Mouse (Mus musculus) heart, adult 11 months (tissue): ENCODE measurements at regions not wholly inside any gene's neighbourhood (a gene's known extent, or its start where the extent isn't known, plus 50 kb on each side); places are given as distances from the start of the nearest gene placed in this dataset.
A peak's percentile ranks its signal among the peaks of the same experiment; 100 is the strongest.

Experiments used
- DNase-seq: peaks from one replicate; pipeline ENCODE4 v3.0.0; 2022

GRCm38 (mm10) chr1:90268131-90268691 is 64.4 kb downstream of the Ackr3 start:
- no peak for DNase-seq

- no peak for DNase-seq
These were observed 65.2 kb downstream of the Ackr3 start for GRCm38 (mm10) chr1:90268951-90269350.

DNA sequence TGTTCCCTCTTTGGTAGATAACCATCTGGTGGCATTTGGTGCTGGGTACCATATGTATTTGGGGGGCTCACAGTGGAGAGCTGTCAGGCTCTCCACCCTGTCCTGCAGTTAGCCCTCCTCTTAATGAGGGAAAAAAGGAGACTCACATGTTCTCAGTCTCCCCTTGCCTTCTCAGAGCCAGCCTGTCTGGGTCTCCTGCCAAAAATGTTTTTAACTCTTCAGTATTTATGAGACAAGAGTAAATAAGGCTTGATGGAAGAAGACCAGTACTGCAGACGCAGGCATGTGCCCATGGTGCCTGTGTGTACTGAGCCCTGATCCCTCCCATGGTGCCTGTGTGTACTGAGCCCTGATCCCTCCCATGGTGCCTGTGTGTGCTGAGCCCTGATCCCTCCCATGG is 66.1 kb downstream of the Ackr3 start:
- no peak for DNase-seq

GRCm38 (mm10) chr1:90271326-90271725 is 67.5 kb downstream of the Ackr3 start:
- no peak for DNase-seq

- DNase-seq, result no peak
These were observed 68.6 kb downstream of the Ackr3 start for GRCm38 (mm10) chr1:90272411-90272810.

- DNase-seq, result no peak
These were observed 69.2 kb downstream of the Ackr3 start for GRCm38 (mm10) chr1:90272830-90273628.

DNA sequence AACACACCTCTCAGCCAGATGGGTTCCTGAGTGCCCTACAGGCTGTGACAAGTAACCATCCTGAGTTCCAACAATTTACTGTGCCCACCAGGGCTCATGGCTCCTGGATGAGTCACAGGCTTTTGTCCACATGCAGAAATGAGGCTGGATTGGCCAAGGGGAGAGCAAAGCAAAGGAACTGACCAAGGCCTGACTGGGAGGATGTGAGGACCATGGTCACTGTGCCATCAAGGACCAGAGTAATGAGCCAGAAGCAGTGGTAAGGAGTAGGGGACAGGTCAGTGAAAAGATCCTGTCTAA is 69.8 kb downstream of the Ackr3 start:
- no peak for DNase-seq

- DNase-seq, result no peak
These were observed 71.3 kb downstream of the Ackr3 start for GRCm38 (mm10) chr1:90274968-90275651.

DNA sequence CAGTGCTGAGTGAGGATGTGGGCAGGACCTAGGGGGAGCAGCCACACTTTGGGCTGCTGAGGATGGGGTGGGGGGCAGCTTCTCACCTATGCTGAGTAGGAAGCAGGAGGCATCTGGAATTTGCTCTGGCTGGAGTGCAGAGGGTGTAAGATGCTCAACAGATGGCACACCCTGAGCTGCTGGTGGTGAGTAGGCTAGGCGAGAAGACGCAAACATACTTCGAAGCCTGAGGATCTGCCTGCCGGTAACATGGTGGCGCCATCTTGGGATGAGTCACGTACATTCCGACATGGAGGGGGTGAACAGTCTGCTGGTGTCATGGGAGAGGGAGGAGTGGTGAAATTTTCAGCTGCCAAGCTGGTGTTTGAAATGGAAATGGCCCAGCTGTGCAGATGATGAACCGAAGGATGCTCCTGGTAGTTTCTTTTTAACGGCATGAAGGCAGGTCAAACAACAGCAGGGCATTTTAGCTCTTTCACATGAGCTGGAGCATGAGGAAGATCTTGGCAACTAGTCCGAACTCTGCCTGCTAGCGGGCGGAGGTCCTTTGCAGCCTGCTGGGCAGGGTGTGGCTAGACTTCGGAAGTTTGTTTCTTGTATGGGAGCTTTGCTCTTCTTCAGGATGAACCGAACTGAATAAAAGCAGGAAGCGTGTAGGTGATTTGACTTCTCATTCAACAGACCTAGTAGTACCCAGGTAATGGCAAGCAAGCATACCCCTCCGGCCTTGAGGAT is 72.2 kb downstream of the Ackr3 start:
- DNase-seq, result peak; percentile 91

- DNase-seq, result no peak
These were observed 73.9 kb downstream of the Ackr3 start for GRCm38 (mm10) chr1:90277486-90278255.

GRCm38 (mm10) chr1:90279066-90279839 is 75.5 kb downstream of the Ackr3 start:
- DNase-seq, result no peak

DNA sequence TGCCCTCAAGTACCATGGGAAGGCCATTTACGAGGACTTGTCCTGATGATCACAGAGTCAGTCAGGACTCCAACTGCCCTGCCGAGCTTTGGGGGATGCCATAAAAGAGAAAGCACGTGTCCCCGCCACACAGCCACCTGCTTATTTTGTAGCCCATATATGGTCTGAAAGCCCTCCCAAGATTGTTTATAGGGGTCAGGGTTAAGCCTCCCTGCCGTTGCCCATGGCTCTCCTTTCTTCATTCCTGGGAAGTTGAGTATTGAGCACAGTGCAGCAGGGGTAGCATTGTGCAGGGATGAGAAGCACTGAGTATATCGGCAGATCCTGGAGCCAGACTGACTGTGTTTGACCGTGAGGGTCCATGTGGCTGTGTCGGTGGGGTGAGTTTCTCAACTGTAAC is 76.4 kb downstream of the Ackr3 start:
- DNase-seq, result no peak

DNA sequence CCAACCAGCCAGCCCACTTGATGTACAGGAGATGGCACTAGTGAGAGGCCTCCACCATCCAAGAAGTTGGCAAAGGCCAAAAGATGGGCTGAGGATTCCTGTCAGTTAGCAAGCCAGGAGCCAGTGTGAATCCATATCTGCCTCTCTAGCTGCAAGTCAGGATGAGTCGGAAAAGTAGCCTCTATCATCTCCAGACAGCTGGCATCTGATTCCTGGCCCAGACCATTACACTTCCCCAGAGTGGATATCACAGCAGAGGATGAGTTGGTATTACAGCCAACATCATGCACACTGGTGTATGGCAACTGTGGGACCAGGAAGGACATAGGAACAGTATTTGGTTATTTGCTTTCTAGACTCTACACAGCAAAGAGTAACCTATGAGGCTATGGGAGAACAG is 77.5 kb downstream of the Ackr3 start:
- no peak for DNase-seq

DNA sequence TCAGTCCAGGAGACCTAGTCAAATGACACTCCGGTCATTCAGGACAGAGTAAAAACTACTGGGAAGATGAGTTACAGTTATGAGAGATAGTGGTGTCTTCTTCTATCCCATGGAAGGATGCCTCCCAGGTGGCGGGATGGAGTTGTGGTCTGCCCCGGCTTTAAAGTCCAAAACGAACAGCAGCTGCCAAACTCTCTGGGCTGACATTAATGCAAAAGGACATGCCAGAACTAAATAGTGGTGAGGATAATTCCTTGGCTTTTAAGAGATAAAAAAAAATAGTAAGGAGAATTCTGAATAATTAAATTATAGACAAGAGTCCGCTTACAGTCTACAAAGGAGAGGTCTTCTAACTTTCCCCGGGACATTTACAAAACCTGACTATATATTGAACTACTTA is 78.2 kb downstream of the Ackr3 start:
- DNase-seq, result no peak

DNA sequence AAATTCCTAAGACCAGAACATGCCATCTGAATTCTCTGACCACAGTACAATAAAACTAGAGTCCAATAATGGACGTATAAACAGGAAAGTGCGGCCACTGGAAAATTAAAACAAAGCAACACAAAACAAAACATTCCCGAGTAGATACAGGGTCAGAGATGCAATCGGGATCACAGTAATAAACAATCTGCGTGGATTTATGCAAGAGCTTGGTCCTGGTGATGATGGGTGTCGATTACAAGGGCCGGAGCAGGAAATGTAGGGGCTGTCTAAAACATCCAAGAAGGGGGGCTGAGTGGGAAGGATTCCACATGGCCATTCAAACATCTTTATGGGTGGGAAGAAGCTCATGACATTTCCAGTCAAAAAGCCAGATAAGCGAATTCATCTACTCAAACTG is 78.6 kb downstream of the Ackr3 start:
- no peak for DNase-seq

DNA sequence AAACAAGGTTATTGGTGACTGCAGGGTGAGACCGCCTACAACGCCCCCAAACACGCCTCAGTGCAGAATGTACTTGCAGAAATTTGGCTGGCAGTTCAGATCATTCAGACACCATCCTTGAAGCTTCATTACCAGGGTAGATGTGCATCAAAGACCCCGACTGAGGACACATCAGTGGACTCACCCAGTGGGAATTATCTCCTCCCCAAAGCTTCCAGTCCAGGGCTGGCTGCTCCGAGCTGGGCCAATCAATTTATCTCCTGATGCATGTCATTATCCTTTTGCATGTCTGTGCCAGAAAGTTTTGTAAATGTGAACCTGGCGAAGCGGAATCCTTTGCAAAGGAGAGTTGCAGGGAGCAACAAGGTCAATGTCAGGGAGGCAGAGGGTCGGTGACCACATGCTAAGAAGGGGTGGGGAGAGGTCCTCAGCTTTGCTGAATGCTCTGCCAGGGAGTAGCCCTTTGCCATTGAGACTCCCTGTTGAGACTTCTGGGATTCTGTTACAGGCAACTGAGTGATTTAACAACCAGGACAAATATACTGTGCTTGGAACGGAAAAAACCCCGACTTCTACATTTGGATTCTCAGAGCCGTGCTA is 79.5 kb downstream of the Ackr3 start:
- DNase-seq, result no peak

DNA sequence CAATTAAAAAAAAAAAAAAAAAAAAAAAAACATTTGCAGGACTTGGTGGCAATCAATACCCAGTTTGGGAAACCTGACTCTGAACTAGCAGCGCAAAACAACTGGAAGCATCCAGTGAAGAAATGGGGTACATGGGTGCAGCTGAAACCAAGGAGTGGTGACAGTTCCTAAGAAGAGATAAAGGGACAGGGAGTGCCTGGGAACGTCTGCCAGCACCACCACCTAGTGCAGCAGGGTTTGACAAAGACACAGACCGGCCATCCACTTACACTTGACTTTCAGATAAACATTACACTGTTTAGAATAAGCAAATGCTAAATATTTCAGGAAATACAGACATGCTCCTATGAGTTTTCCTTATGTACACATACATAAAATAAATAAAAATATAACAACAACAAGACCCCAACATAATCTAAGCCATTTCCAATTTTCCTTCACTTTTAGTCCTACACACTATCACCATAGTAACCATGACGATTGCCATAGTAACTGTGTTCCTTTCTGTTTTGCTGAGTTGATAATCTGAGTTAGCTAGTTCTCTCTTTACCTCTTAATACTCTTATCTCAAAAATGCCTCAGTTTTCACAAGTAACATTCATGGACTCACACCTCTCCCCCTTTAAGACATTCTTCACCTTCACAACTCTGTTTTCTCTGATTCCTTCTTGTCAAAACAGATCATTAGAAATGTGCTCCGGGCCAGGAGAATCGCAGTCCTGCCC is 80.3 kb downstream of the Ackr3 start:
- DNase-seq, result no peak

DNA sequence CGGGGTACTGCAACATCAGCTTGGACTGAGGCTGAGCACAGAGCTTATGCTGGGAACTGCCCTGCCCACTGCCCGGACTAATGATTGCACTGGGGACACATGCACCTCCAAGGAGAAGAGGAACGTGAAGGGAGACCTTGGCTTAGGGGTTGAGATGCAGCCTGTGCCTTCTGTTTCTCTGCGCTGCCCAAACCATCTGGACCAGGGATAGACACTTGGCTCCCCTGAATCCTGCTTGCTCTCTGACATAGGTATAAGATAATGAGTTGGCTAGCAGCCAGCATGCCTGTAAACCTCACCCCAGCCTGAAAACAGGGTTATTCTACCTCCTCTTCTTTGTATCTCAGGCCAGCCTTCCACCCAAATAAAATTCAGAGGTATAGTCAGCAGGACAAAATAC is 81.5 kb downstream of the Ackr3 start:
- DNase-seq, result no peak

GRCm38 (mm10) chr1:90287251-90287650 is 83.5 kb downstream of the Ackr3 start:
- DNase-seq, result no peak

DNA sequence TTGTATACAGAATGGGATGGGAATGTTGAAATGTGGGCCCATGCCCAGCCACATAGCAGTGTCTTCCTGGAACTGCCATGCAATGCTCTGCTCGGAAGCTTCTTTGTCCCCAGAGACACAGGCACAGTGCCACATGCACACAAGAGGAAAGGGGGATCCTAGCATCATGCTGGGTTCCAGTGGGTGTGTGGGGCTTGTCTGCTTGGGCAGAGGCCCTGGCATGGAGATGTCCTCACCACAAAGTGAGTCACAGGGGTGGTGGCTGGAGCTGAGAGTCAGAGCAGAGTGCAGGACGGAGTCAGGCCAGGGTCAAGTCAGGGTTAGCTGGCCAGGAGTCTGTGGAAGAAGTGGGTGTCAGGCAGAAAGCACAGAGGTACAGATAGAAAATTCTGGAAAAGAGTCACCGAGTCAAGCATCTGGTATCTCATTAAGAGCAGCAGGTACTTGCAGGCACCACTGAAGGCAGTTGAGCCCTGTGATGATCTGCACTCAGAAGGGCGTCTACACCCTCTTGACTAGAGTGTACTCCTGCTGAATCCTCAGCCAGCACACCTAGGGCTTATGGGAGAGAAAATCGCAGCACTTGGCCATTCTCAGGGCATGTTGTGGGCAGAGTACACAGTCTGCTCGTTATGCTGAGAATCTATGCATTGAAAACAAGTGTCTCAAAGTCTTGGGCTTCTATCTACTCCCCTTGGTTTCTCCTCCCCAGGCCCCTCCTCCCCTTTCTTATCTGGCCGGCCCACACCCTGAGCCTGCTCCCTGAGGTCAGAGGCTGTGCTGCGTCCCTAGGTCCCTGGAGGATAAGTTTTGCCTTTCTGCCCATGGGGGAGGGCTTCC is 85.3 kb downstream of the Ackr3 start:
- DNase-seq, result peak; percentile 92
